Mouse (Mus musculus) left cerebral cortex, adult 8-10 months (tissue): ENCODE measurements around the gene Fam213b. TPM values are rescaled to one million over a fixed set of nuclear protein-coding genes. Genes with fewer than 3 reads are reported as not detected.

Experiments
- DNase-seq, 2 experiments: peaks; one replicate each; pipeline ENCODE4 v3.0.0; 2022; ENCODE audit warnings: low spot score in 2 of 2
- total RNA-seq, 4 experiments: library from RNA; stranded (reverse); gene quantifications; 2 replicates each; pipeline ENCODE4 v1.2.4; 2022

Gene Fam213b
- total RNA-seq, result 10 to 100 TPM; 56.5 to 68.1 (median 60.5) TPM

DNA sequence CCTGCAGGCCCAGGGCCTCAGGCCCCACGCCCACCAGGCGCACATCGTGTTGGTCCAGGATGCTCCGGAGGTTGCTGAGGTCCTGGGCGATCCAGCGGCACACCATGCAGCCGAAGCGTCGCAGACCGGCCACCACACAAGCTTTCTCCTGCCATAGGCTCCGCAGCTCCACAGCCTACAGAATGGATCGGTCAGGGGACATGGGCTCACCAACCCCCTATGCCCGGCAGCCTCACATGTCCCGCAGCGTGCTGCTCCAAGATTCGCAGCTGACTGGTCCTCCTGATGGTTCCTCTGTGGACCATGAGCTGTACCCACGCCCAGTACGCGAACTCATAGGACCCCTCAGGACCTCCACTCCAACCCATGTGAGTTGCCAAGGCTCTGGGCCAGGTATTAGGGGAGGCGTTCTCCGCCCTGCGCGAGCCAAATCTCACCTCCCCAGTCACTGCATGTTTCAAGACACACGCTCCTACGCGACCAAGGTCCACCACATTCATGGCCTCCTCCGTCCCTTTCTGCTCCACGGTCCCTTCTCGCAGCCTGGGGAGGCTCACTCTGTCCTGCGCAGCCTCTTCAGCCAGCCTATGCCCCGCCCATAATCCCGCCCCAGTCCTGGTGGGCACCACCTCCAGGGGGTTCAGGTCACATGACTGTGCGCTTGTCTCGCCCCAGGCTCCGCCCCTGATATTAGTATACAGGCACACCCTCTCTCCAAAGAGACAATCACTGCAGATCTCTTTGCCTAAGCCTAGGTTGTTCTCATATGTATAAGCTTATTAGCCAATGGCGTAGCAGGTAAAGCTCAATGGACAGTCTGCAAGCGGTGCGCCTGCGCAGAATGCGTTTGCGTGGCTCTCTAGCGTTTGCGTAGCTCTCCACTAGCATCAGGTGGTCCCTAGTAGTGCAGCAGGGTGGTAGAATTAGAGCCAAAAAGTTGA lies at the start of gene Fam213b:
Gene Fam213b (minus strand): TSS at position 630 of the 941 bp plus-strand sequence.
- DNase-seq, result peak; percentile 62 to 87

DNA sequence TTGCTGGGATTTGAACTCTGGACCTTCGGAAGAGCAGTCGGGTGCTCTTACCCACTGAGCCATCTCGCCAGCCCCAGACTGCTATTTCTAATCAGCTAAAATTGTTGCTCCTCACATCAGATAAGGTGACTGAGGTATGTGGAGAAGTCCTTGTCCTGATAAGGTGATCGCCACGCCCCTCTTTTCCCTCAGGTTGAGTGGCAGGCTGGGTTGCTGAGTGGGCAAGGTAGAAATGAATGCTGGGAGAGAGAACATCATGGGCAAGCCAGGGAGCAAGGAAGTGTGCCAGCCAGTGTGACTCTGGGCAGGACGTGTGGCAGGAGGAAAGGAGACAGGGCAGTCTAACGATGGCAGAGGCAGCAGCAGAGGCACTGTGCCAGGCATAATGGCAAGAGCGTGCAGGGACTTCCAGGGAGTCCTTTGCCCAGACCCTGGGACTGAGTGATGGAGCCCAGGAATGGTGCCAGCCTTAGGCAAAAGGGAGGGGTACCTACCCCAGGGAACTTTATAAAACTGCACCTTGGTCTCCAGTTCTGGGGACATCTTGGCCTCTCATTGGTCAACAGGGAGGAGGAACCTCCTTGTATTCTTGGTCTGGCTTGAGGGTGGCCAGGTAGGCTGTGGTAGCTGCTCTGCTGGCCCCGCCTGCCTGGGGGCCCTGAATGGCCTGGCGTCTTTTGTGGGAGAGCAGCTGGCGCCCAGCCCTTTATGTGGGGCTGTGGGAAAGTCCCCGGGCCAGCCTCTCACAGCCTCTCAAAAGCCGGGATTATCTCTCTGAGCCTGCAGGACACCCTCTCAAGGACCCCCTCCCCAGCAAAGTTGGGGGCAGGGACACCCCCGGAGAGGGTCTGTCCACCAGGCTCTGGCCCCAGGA lies 49.4 kb upstream of the Fam213b start:
- DNase-seq, result no peak

DNA sequence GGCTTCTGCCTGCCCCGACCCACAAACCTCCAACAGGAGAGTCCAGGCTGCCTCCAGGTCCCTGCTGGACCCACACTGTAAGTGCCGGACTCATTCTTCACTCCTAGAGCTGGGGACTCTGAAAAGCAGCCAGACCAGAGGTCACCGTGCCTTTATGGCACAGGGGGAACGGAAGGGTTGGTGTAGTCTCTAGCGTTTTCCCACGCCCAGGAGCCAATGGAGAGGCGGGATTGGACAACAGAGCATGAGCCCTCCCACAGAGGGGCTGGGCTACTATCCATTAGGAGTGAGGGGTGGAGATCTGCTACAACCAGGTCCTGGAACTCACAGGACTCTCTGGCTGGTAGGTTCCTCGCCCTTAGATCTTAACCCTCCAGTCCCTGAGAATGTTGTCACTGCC lies 47.4 kb upstream of the Fam213b start:
- no peak for DNase-seq

DNA sequence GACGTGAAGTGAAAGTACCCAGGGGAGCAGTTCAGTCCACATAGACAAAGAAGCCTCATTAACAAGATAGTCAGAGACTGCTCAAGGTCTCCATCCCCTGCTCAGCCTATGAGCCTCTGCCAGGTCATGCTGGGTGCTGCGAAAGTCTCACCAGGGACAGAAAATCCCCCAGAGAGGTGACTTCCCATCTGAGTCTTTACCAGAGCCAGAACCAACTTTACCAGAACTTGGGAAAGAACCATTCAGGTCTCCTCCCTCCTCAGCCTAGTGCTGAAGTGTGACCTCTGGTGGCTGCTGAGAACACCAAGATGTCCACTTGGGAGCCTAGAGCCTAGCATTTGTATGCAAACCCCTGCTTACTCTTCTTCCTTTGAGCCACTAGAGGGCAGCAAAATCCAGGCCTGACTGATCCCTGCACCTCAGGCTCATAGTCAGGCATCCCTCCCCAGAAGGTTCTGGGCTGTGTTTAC lies 45.2 kb upstream of the Fam213b start:
- DNase-seq, result peak in 1 of 2 experiments; percentile 78

GRCm38 (mm10) chr4:154943323-154944039 lies 44.5 kb upstream of the Fam213b start:
- DNase-seq, result no peak

- no peak for DNase-seq
Measured at GRCm38 (mm10) chr4:154942632-154943322, 43.8 kb upstream of the Fam213b start.

DNA sequence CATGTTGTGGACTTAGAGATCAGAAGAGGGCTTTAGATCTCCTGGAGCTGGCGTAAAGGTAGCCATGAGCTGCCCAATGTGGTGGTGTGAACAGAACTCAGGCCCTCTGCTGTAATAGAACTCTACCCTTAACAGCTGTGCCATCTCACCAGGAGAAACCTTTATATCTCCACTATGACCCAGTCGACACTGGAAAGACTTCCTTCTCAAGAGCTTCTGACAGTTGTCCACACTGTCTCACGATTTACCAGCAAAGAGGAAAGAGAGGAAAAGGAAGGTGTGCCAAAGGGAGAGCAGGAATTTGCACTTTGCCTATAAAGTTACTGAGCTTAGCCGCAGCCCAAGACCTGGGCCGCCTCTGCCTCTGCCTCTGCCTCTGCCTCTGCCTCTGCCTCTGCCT lies 42.9 kb upstream of the Fam213b start:
- DNase-seq, result no peak

DNA sequence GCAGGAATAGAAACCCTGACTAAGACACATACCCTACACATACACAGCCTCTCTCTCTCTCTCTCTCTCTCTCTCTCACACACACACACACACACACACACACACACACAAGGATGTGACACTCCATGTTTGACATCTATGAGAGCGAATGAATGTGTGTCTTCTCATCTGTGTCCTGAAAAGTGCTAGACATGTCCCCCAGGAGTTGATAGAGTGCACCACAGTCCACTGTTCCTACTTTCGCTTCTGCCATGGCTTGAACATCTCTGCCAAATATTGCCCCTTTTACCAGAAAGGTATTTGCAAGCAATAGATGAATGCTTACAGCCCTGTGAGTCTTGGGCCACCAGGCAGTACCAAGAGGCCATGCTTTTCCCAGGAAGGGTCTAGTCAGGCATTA lies 41.2 kb upstream of the Fam213b start:
- no peak for DNase-seq

DNA sequence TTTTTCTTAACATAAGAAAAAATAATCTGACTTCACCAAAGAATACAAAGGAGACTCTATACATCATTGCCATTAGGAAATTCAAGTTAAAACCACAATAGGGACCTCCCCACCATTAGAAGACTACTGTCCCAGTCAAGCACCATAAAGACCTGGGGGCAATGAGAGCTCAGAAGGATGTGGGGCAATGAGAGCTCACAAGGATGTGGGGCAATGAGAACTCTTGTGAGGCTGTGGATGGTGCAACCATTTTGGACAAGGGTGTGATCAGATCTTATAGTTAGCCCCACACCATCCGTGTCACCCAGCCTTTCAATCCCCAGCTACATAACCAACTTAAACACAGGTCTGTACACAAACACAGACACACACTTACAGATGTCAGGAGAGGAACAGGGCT lies 38.8 kb upstream of the Fam213b start:
- no peak for DNase-seq

- no peak for DNase-seq
Measured at GRCm38 (mm10) chr4:154936542-154937255, 37.8 kb upstream of the Fam213b start.

DNA sequence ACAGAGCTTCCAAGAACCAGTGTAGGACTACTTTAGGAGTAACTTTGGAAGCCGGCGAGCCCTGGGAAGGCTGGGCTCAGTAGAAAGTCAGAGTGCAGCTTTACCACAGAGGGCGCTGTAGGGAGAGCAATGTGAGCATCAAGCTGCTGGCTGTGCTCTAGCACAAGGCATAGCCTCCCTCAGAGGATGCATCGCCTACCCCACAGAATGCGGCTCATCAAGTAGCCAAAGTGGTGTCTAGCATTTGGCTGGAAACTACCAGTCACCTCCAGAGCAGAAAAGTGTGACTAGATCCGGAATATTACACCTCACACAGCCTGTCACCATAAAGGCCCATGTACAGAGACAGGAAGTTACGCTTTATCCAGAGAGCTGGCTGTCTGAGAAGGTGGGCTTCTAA lies 36.9 kb upstream of the Fam213b start:
- DNase-seq, result no peak

DNA sequence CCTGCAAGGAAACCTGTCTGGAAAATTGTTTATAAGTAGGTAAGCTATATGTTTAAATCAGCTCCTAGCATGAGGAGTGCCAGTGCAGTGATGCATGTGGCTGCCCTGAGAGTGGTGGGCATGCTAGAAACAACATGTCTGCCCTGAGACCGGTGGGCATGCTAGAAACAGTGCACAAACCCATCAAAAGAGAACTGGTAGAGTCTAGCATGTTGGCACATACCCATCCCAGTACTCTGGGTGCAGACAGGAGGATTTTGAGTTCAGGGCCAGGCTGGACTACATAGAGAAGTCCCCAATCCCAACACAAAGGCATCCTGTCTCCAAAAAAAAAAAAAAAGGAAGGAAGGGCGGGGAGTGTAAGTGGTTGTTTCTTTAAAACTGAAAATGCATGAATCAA lies 35.9 kb upstream of the Fam213b start:
- no peak for DNase-seq

DNA sequence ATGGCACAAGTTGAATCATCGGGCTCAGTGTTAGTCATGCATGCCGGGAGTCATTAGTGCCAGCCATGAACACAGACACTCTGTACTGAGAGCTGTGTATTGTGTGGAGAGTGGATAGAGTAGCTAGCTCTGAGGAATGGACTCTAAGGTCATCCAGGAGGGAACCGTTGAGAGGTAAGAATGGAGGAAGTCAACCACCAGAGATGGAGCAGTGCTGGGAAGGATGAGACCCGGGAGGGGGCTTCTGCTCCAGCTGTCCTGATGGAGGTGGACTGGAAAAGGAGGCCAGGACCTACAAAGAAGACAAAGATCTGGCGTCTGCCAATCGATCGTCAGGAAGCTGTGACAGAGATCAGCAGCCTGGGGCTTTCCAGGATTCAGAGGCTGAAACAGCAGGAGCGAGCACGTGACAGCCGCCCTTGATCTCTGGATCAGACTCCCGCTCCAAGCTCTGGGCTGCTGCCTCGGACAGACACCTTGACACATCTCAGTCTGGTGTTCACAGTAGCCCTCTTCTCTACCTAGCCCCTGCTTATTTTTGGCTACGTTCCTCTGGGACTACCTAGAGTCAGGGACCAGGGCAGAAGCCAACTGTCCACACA lies 34.5 kb upstream of the Fam213b start:
- DNase-seq, result no peak

DNA sequence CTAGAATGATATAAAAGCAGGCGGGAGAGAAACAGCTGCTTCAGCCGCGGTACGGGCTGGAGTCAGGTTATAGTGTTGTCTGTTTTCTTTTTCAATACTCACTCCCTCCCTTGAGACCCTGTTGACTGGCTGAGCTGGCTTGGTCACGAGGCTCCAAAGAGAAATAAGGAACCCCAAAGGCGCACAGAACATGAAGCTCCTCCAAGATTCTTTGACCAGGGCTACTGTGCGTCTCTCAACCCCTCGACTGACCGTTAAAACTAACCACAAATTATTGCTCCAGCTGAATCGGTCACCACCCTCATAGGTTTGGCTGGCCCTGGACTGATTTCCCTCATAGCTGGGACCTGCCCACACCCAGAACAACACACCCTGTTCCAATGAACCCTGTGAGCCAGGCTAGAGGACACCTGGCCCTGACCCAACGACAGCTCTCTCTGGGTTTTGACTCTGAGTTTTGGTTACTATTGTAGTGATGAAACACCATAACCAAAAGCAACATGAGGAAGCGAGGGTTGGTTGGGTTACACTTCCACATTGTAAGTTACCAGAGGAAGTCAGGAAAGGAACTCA lies 30.2 kb upstream of the Fam213b start:
- no peak for DNase-seq

DNA sequence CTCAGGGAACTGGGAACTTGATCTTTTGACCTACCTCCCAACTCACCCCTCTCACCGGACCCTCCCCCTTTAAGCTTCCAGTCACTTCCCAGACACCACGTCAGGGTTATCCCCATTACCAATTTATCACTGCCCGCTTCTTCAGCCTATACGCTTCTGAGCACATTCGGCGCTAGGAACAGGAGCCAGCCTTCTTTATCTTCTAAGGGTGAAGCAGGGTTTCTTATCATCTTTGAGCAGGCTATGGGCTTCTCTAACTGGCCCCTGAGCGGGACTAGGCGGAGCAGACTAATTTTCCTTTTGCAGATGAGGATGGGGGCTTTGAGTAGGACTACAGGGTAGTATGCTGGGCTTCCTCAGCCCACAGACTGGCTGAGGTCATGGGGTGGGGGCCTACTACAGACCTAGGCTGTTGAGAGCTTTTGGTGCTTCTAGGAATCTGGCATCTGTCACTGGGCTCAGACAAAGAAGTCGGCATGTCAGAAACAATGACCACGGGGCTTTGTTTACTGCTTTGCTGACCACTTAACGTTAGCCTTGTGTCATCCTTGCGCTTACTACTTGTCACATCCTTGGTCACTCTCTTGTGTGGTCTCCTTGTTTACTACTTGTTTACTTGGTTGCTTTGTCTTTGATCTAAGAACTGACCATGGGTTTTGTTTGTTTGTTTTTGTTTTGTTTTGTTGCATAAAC lies 29.6 kb upstream of the Fam213b start, which contains the start of gene Tnfrsf14:
Gene Tnfrsf14 (minus strand): TSS at position 169 of the 693 bp plus-strand sequence.
- DNase-seq, result no peak

DNA sequence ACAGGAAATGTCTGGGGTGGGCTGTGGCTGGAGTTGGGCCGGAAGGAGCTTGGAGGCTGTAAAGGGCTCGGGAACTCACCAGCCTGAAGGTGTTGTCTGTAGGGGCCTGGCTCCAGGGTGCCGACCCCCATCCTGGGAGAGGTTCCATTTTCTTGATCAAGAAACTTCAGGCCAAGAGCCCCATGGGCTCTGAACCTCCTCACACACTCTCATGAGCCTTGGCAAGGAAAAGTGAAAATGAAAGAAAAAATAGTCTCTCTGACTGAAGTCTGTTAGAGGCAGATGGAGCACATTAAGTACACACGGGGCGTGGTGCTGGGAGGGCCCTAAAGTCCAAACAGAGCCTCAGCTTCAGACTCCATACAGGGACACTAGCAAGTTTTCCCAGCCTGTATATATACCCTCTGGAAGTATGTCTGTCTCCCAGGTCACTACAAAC lies 29.0 kb upstream of the Fam213b start:
- no peak for DNase-seq

DNA sequence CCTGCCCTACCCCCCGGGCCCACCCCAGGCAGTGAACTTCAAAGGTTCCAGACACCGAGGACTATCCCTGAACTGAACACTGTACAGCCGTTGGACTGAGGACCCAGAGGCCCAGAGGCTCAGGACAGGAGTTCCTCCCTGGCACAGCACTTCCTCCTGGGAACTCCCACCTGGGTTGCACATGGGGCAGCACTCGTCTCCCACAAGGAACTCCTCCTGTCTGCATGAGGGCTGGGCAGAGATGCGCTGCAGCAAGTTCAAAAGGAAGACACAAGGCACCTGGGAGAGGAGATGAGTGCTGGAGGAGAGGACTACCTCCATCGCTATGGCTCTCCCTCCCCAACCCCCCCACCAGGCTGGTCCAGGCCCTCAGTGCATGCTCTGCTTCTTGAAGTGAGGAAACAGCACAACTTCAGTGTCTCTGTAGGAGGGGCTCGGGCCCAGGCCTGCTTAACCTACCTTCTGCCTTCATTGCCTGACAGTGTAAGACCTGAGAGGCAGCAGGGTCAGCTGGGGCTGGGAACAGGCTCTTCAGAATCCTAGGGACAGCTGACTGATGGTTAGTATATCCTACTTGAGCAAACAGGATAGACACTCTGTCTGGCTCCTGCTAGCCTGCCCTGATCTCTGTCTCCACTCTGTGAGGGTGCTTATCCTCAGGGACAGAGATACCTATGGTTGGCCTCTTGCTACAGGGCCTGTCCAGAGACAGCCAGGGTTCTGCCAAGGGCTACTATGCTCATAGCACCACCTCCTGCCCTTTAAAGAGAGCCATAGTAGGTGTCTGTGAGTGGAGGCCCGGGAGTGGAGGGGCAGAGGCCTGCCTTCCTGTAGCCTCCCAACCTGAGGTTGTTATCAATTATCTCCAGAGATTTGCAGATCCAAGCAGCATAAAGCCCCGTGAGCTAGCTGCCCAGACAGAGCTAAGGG lies 28.3 kb upstream of the Fam213b start:
- no peak for DNase-seq
